ENCODE assay signal across 8 mouse cellular contexts in genomic region chr19:38237834-38238212, GRCm38 (mm10). TPM values are rescaled to one million over a fixed set of nuclear protein-coding genes. Genes with fewer than 3 reads are reported as not detected.
DNase-seq lines count a peak whose midpoint lies in the region; ATAC-seq and TF ChIP-seq lines count a peak whose summit lies in the region.

No protein-coding gene starts in this region.

- no peak overlapping the region for H3K9ac ChIP-seq in liver, postnatal 0 days (replicated peaks)

- peak in 1 of 2 experiments; percentile 51 for DNase-seq in cerebellum, adult 2 months
- DNase-seq in cerebellum, adult 11 months, result no peak
- no peak for DNase-seq in embryonic facial prominence, embryonic 10.5 days (ENCODE audit: low spot score)
- DNase-seq in liver, postnatal 0 days, result peak; percentile 30
- peak; percentile 9 to 22 for DNase-seq in thymus, postnatal 36 days
- DNase-seq in gastrocnemius, postnatal 36 days, result no peak
- DNase-seq in adrenal gland, adult 18-20 months (ENCODE audit: low spot score in 2 of 2), result no peak

- H3K4me2 ChIP-seq in liver, postnatal 0 days (ENCODE audit: low read depth, low read length), result no peak overlapping the region

- no peaks in the 10 kb centered on the region for H3K9me3 ChIP-seq in embryonic facial prominence, embryonic 10.5 days
- H3K9me3 ChIP-seq in liver, postnatal 0 days (ENCODE audit: low read length), result no peaks in the 10 kb centered on the region

- no peaks in the 10 kb centered on the region for H3K27me3 ChIP-seq in cerebellum, adult 2 months (ENCODE audit: control insufficient read depth, insufficient read depth, low read length)
- H3K27me3 ChIP-seq in embryonic facial prominence, embryonic 10.5 days (replicated peaks; ENCODE audit: low read depth, poor library complexity, severe bottlenecking), result no peaks in the 10 kb centered on the region
- no peaks in the 10 kb centered on the region for H3K27me3 ChIP-seq in liver, postnatal 0 days (ENCODE audit: insufficient read depth, low read length)

- intact Hi-C loops in gastrocnemius, postnatal 36 days (cut with DNase I), result no loop called here

- H3K4me3 ChIP-seq in cerebellum, adult 2 months (replicated peaks; ENCODE audit: insufficient read depth, low read depth, low read length), result no peak overlapping the region
- H3K4me3 ChIP-seq in embryonic facial prominence, embryonic 10.5 days, result no peak overlapping the region
- no peak overlapping the region for H3K4me3 ChIP-seq in liver, postnatal 0 days (ENCODE audit: low read depth, low read length)

- no peaks in the 10 kb centered on the region for H3K36me3 ChIP-seq in embryonic facial prominence, embryonic 10.5 days (replicated peaks)
- no peaks in the 10 kb centered on the region for H3K36me3 ChIP-seq in liver, postnatal 0 days (replicated peaks; ENCODE audit: insufficient read depth, low read length)

- TF ChIP-seq POLR2A in cerebellum, adult 2 months (IDR thresholded peaks at IDR 0.05; ENCODE audit: borderline replicate concordance, insufficient read depth, low read length), result no peak

- H3K27ac ChIP-seq in cerebellum, adult 2 months (ENCODE audit: insufficient read depth, low read length), result peak overlapping the region; percentile 87
- peak overlapping the region; percentile 48; the same call in 1 of the 2 replicates for H3K27ac ChIP-seq in embryonic facial prominence, embryonic 10.5 days (replicated peaks)
- no peak overlapping the region for H3K27ac ChIP-seq in liver, postnatal 0 days (ENCODE audit: low read depth)

- TF ChIP-seq EP300 in liver, postnatal 0 days (IDR thresholded peaks at IDR 0.05; ENCODE audit: low read depth), result no peak

- TF ChIP-seq CTCF in cerebellum, adult 2 months (IDR thresholded peaks at IDR 0.05; ENCODE audit: borderline replicate concordance, insufficient read depth, low read depth, low read length), result no peak
- no peak for TF ChIP-seq CTCF in liver, postnatal 0 days (IDR thresholded peaks at IDR 0.05; ENCODE audit: low read depth)

- H3K4me1 ChIP-seq in cerebellum, adult 2 months (ENCODE audit: control insufficient read depth, insufficient read depth, low read length), result peaks cover 18% of the 10 kb centered on the region
- peaks cover 19% of the 10 kb centered on the region for H3K4me1 ChIP-seq in embryonic facial prominence, embryonic 10.5 days
- H3K4me1 ChIP-seq in liver, postnatal 0 days (ENCODE audit: insufficient read depth), result peaks cover 4% of the 10 kb centered on the region; the same call in 1 of the 2 replicates

- WGBS in cerebellum, adult 2 months, result 27% methylated on average over 3 of the region's 3 CpGs
- WGBS in embryonic facial prominence, embryonic 10.5 days, result 41% methylated on average over 3 of the region's 3 CpGs
- WGBS in liver, postnatal 0 days (ENCODE audit: insufficient replicate concordance), result 44% methylated on average over 3 of the region's 3 CpGs

- ATAC-seq in CD4-positive, CD25-positive, alpha-beta regulatory T cell, adult 4 months, result peak; percentile 67
- ATAC-seq in liver, postnatal 0 days, result no peak

RNA-seq across cellular contexts. Expression of gene Fra10ac1, which starts 13.9 kb away (rescaled TPM):
- polyA plus RNA-seq in cerebellum, adult 2 months (2012; rRNA removed), result 28.3 and 28.9 TPM in 2 replicates
- polyA plus RNA-seq in CD4-positive, CD25-positive, alpha-beta regulatory T cell, adult 4 months (2017; shearing (Covaris generic)), result 10 to 100 TPM; 29.8 to 33.4 TPM
- 44.1 and 44.6 TPM in 2 replicates for polyA plus RNA-seq in embryonic facial prominence, embryonic 10.5 days (2016; fragmentation: Nextera tagmentation; extraction: Ambion mirVana)
- 16.6 and 18.6 TPM in 2 replicates for polyA plus RNA-seq in liver, postnatal 0 days (2015; fragmentation: Nextera tagmentation; extraction: Ambion mirVana)
- 10 to 100 TPM in 1 of 2 experiments, 1 to 10 TPM in 1; 10.0 to 10.7 TPM for total RNA-seq in gastrocnemius, postnatal 36 days (2021)
- 10 to 100 TPM; 13.0 to 14.7 TPM for total RNA-seq in adrenal gland, adult 18-20 months (2021)

RNA-seq across cellular contexts. Expression of gene Lgi1, which starts 26.5 kb away (rescaled TPM):
- 54.0 and 58.8 TPM in 2 replicates for polyA plus RNA-seq in cerebellum, adult 2 months (2012; rRNA removed)
- polyA plus RNA-seq in CD4-positive, CD25-positive, alpha-beta regulatory T cell, adult 4 months (2017; shearing (Covaris generic)), result under 1 TPM; 0.27 to 0.28 TPM
- 1.2 and 1.4 TPM in 2 replicates for polyA plus RNA-seq in embryonic facial prominence, embryonic 10.5 days (2016; fragmentation: Nextera tagmentation; extraction: Ambion mirVana)
- 0.12 TPM in 1 of 2 replicates, not detected in the other for polyA plus RNA-seq in liver, postnatal 0 days (2015; fragmentation: Nextera tagmentation; extraction: Ambion mirVana)
- total RNA-seq in gastrocnemius, postnatal 36 days (2021), result 1 to 10 TPM; 1.5 to 3.1 TPM
- total RNA-seq in adrenal gland, adult 18-20 months (2021), result under 1 TPM; 0.74 to 0.93 TPM

Comparison
In these comparisons a context has a peak if more than half of its experiments do, and no peak if none do; other contexts are left out.
1. DNase-seq: peak in liver, postnatal 0 days (single experiment) and thymus, postnatal 36 days (2 of 2); none in cerebellum, adult 11 months (single experiment), embryonic facial prominence, embryonic 10.5 days (single experiment), gastrocnemius, postnatal 36 days (0 of 2) and adrenal gland, adult 18-20 months (0 of 2).
2. RNA of gene Lgi1, which starts 26.5 kb away (polyA plus RNA-seq): 54.0 to 58.8 TPM in cerebellum, adult 2 months; 1.2 to 1.4 TPM in embryonic facial prominence, embryonic 10.5 days, 0.27 to 0.28 TPM in CD4-positive, CD25-positive, alpha-beta regulatory T cell, adult 4 months and 0.12 TPM in liver, postnatal 0 days; every median in the first group is over 10 times any median in the second.